28 mouse cellular contexts compared by ENCODE assay signal in genomic region chr13:116294734-116295133, GRCm38 (mm10). TPM values are rescaled to one million over a fixed set of nuclear protein-coding genes. Genes with fewer than 3 reads are reported as not detected.
DNase-seq lines count a peak whose midpoint lies in the region; ATAC-seq and TF ChIP-seq lines count a peak whose summit lies in the region.
"Had no signal": no experiment of that assay in that cellular context is flagged by ENCODE, and none has a peak within 500 bp of the region (broad histone marks: within the 10 kb centered on the region; RNA-seq: fewer than 3 reads in every experiment).

No protein-coding gene starts in this region.

- H3K9me3 ChIP-seq in forebrain, postnatal 0 days (ENCODE audit: low read length) = no peaks in the 10 kb centered on the region
- no peaks in the 10 kb centered on the region for H3K9me3 ChIP-seq in forebrain, embryonic 16.5 days (ENCODE audit: control insufficient read depth, low read length)
- no peaks in the 10 kb centered on the region for H3K9me3 ChIP-seq in midbrain, embryonic 11.5 days (ENCODE audit: control insufficient read depth, low read length)
- H3K9me3 ChIP-seq in midbrain, embryonic 16.5 days (replicated peaks; ENCODE audit: control insufficient read depth, low read length, poor library complexity, severe bottlenecking) = no peaks in the 10 kb centered on the region
- no peaks in the 10 kb centered on the region for H3K9me3 ChIP-seq in embryonic facial prominence, embryonic 10.5 days
- H3K9me3 ChIP-seq: embryonic facial prominence, embryonic 15.5 days; kidney, embryonic 15.5 days; limb, embryonic 15.5 days; liver, embryonic 15.5 days; neural tube, embryonic 15.5 days had no signal

- H3K27ac ChIP-seq in forebrain, postnatal 0 days (ENCODE audit: low read depth, low read length) = no peak overlapping the region
- no peak overlapping the region for H3K27ac ChIP-seq in forebrain, embryonic 16.5 days (ENCODE audit: low read length)
- no peak overlapping the region for H3K27ac ChIP-seq in midbrain, embryonic 11.5 days (ENCODE audit: low read depth, low read length)
- H3K27ac ChIP-seq in midbrain, embryonic 16.5 days (ENCODE audit: low read length) = no peak overlapping the region
- peak overlapping the region; percentile 35; the same call in 1 of the 2 replicates for H3K27ac ChIP-seq in embryonic facial prominence, embryonic 10.5 days (replicated peaks)
- H3K27ac ChIP-seq: embryonic facial prominence, embryonic 15.5 days; kidney, embryonic 15.5 days; limb, embryonic 15.5 days; liver, embryonic 15.5 days; neural tube, embryonic 15.5 days had no signal

- no peak overlapping the region for H3K9ac ChIP-seq in forebrain, postnatal 0 days
- no peak overlapping the region for H3K9ac ChIP-seq in forebrain, embryonic 16.5 days (replicated peaks; ENCODE audit: low read depth, low read length)
- H3K9ac ChIP-seq in midbrain, embryonic 11.5 days (ENCODE audit: low read length) = no peak overlapping the region
- H3K9ac ChIP-seq in midbrain, embryonic 16.5 days (ENCODE audit: low read depth, low read length) = no peak overlapping the region
- H3K9ac ChIP-seq: embryonic facial prominence, embryonic 15.5 days; kidney, embryonic 15.5 days; limb, embryonic 15.5 days; liver, embryonic 15.5 days; neural tube, embryonic 15.5 days had no signal

- WGBS in forebrain, postnatal 0 days = 4% methylated on average over 6 of the region's 6 CpGs
- 4% methylated on average over 6 of the region's 6 CpGs for WGBS in forebrain, embryonic 16.5 days
- 0% methylated on average over 6 of the region's 6 CpGs for WGBS in midbrain, embryonic 11.5 days
- WGBS in midbrain, embryonic 16.5 days = 3% methylated on average over 6 of the region's 6 CpGs
- 3% methylated on average over 6 of the region's 6 CpGs for WGBS in embryonic facial prominence, embryonic 10.5 days

- no peak for ATAC-seq in forebrain, postnatal 0 days
- no peak for ATAC-seq in forebrain, embryonic 16.5 days
- no peak for ATAC-seq in midbrain, embryonic 11.5 days (ENCODE audit: low FRiP score)
- no peak for ATAC-seq in midbrain, embryonic 16.5 days
- ATAC-seq: Patski had no signal

- no peaks in the 10 kb centered on the region for H3K4me1 ChIP-seq in forebrain, postnatal 0 days (ENCODE audit: insufficient read depth)
- H3K4me1 ChIP-seq in forebrain, embryonic 16.5 days (replicated peaks; ENCODE audit: control insufficient read depth, insufficient read depth, low read length) = peaks cover 12% of the 10 kb centered on the region
- H3K4me1 ChIP-seq in midbrain, embryonic 11.5 days (ENCODE audit: control insufficient read depth, insufficient read depth, low read length) = no peaks in the 10 kb centered on the region
- no peaks in the 10 kb centered on the region for H3K4me1 ChIP-seq in midbrain, embryonic 16.5 days (ENCODE audit: control insufficient read depth, insufficient read depth, low read length)
- peaks cover 21% of the 10 kb centered on the region for H3K4me1 ChIP-seq in embryonic facial prominence, embryonic 10.5 days
- H3K4me1 ChIP-seq: liver, embryonic 15.5 days had no signal

- H3K4me3 ChIP-seq in forebrain, postnatal 0 days (ENCODE audit: low read depth, low read length) = no peak overlapping the region
- no peak overlapping the region for H3K4me3 ChIP-seq in forebrain, embryonic 16.5 days (replicated peaks; ENCODE audit: low read length)
- H3K4me3 ChIP-seq in midbrain, embryonic 11.5 days (ENCODE audit: low read depth, low read length) = no peak overlapping the region
- no peak overlapping the region for H3K4me3 ChIP-seq in midbrain, embryonic 16.5 days (ENCODE audit: low read depth, low read length)
- no peak overlapping the region for H3K4me3 ChIP-seq in embryonic facial prominence, embryonic 10.5 days
- H3K4me3 ChIP-seq: liver, embryonic 15.5 days; neural tube, embryonic 15.5 days had no signal

- no peaks in the 10 kb centered on the region for H3K36me3 ChIP-seq in forebrain, postnatal 0 days (ENCODE audit: insufficient read depth)
- no peaks in the 10 kb centered on the region for H3K36me3 ChIP-seq in forebrain, embryonic 16.5 days (ENCODE audit: control insufficient read depth, insufficient read depth)
- no peaks in the 10 kb centered on the region for H3K36me3 ChIP-seq in midbrain, embryonic 11.5 days (ENCODE audit: control insufficient read depth, insufficient read depth, low read length)
- no peaks in the 10 kb centered on the region for H3K36me3 ChIP-seq in midbrain, embryonic 16.5 days (ENCODE audit: control insufficient read depth, insufficient read depth, low read length)
- H3K36me3 ChIP-seq in embryonic facial prominence, embryonic 10.5 days (replicated peaks) = no peaks in the 10 kb centered on the region
- H3K36me3 ChIP-seq: embryonic facial prominence, embryonic 15.5 days; G1E; kidney, embryonic 15.5 days; limb, embryonic 15.5 days; liver, embryonic 15.5 days; neural tube, embryonic 15.5 days had no signal

- H3K27me3 ChIP-seq in forebrain, postnatal 0 days (ENCODE audit: insufficient read depth, low read length) = peaks cover 71% of the 10 kb centered on the region
- peaks cover 56% of the 10 kb centered on the region for H3K27me3 ChIP-seq in forebrain, embryonic 16.5 days (replicated peaks; ENCODE audit: control insufficient read depth, insufficient read depth, low read length)
- H3K27me3 ChIP-seq in midbrain, embryonic 11.5 days (ENCODE audit: control insufficient read depth, insufficient read depth, low read length) = peaks cover 76% of the 10 kb centered on the region
- H3K27me3 ChIP-seq in midbrain, embryonic 16.5 days (ENCODE audit: control insufficient read depth, insufficient read depth, low read depth, low read length) = peaks cover 54% of the 10 kb centered on the region
- peaks cover 96% of the 10 kb centered on the region for H3K27me3 ChIP-seq in embryonic facial prominence, embryonic 10.5 days (replicated peaks; ENCODE audit: low read depth, poor library complexity, severe bottlenecking)
- H3K27me3 ChIP-seq: CH12.LX had no signal

- H3K4me2 ChIP-seq in forebrain, postnatal 0 days (ENCODE audit: low read depth) = no peak overlapping the region
- no peak overlapping the region for H3K4me2 ChIP-seq in forebrain, embryonic 16.5 days (ENCODE audit: low read length)
- H3K4me2 ChIP-seq in midbrain, embryonic 11.5 days = no peak overlapping the region
- no peak overlapping the region for H3K4me2 ChIP-seq in midbrain, embryonic 16.5 days (ENCODE audit: low read length)
- H3K4me2 ChIP-seq: liver, embryonic 15.5 days; neural tube, embryonic 15.5 days had no signal

- TF ChIP-seq CTCF in forebrain, postnatal 0 days (IDR thresholded peaks at IDR 0.05; ENCODE audit: low read depth) = no peak

- peak; percentile 48 for DNase-seq in forebrain, postnatal 0 days
- DNase-seq in midbrain, embryonic 11.5 days (ENCODE audit: low spot score, missing footprints) = peak; percentile 94
- no peak for DNase-seq in embryonic facial prominence, embryonic 10.5 days (ENCODE audit: low spot score)
- DNase-seq in retina, postnatal 1 day = peak; percentile 36
- no peak for DNase-seq in layer of hippocampus, adult 9-11 months
- DNase-seq: adrenal gland, postnatal 36 days; B cell, adult 2 months; cerebellum, adult 11 months; cerebellum, adult 9-11 months; gastrocnemius, postnatal 14 days; heart, adult 11 months; kidney, adult 11 months; kidney, postnatal 4 days; lung, postnatal 4 days; right cerebral cortex, postnatal 14 days had no signal

RNA-seq across cellular contexts. Expression of gene Isl1, which starts 14.8 kb away (rescaled TPM):
- total RNA-seq in forebrain, postnatal 0 days (2014; rRNA removed) = 54.9 and 62.9 TPM in 2 replicates
- 39.5 and 46.5 TPM in 2 replicates for polyA plus RNA-seq in forebrain, postnatal 0 days (2015; fragmentation: Nextera tagmentation; extraction: Ambion mirVana)
- 49.7 and 61.5 TPM in 2 replicates for polyA plus RNA-seq in forebrain, embryonic 16.5 days (2015; fragmentation: Nextera tagmentation; extraction: Ambion mirVana)
- polyA plus RNA-seq in midbrain, embryonic 11.5 days (2014; fragmentation: Nextera tagmentation; extraction: Ambion mirVana) = 15.4 and 18.6 TPM in 2 replicates
- 25.5 and 47.6 TPM in 2 replicates for polyA plus RNA-seq in midbrain, embryonic 16.5 days (2015; fragmentation: Nextera tagmentation; extraction: Ambion mirVana)
- 49.5 and 58.7 TPM in 2 replicates for polyA plus RNA-seq in embryonic facial prominence, embryonic 10.5 days (2016; fragmentation: Nextera tagmentation; extraction: Ambion mirVana)
- total RNA-seq: CH12.LX; common myeloid progenitor, adult 5-6 weeks; hematopoietic stem cell, adult 5-6 weeks; megakaryocyte-erythroid progenitor cell, adult 5-6 weeks had no signal
- polyA plus RNA-seq: G1E, Patski had no signal

Comparison
In these comparisons a context has a peak if more than half of its experiments do, and no peak if none do; other contexts are left out.
1. DNase-seq: peak in forebrain, postnatal 0 days (single experiment), midbrain, embryonic 11.5 days (single experiment) and retina, postnatal 1 day (single experiment); none in embryonic facial prominence, embryonic 10.5 days (single experiment) and layer of hippocampus, adult 9-11 months (single experiment).